Mouse (Mus musculus) G1E (cell line): Measurements from ENCODE around the gene Noto. TPM values are rescaled to one million over a fixed set of nuclear protein-coding genes. Genes with fewer than 3 reads are reported as not detected.

Experiments used
- ATAC-seq: 2 replicates; pipeline ENCODE4 v1.8.0; 2016; ENCODE audit warnings: mild to moderate bottlenecking; ENCODE audit not compliant: insufficient number of reproducible peaks, poor library complexity, low FRiP score, severe bottlenecking; ENCODE audit errors: extremely low read depth
- DNase-seq: peaks from one replicate; pipeline ENCODE4 v3.0.0; 2012; ENCODE audit warnings: low spot score
- H3K27me3 ChIP-seq: 2 replicates; pipeline ENCODE4 v1.6.1; 2012; ENCODE audit warnings: mild to moderate bottlenecking, low read length, inconsistent platforms; ENCODE audit not compliant: insufficient read depth
- H3K36me3 ChIP-seq: replicated peaks from 2 replicates; pipeline ENCODE3; 2012; ENCODE audit warnings: mild to moderate bottlenecking, inconsistent platforms
- H3K4me1 ChIP-seq: 2 replicates; pipeline ENCODE4 v1.6.1; 2012; ENCODE audit warnings: low read depth, low read length, inconsistent platforms, mixed read lengths; ENCODE audit not compliant: insufficient read depth
- H3K4me3 ChIP-seq: 2 replicates; pipeline ENCODE4 v1.5.1; 2012; ENCODE audit warnings: low read depth, mild to moderate bottlenecking, inconsistent platforms, low read length, moderate library complexity, mixed read lengths
- H3K9me3 ChIP-seq: replicated peaks from 2 replicates; pipeline ENCODE4 v1.6.1; 2012; ENCODE audit warnings: inconsistent platforms
- CTCF ChIP-seq: IDR thresholded peaks from 2 replicates; pipeline ENCODE4 v1.5.1; 2012; ENCODE audit warnings: low read depth, low read length, inconsistent platforms, mixed read lengths
- GATA1 ChIP-seq: IDR thresholded peaks from 2 replicates; pipeline ENCODE4 v1.6.1; 2012; ENCODE audit warnings: borderline replicate concordance, low read length, inconsistent platforms, mixed read lengths
- GATA2 ChIP-seq: IDR thresholded peaks from 2 replicates; pipeline ENCODE4 v1.6.1; 2012; ENCODE audit warnings: low read depth, low read length, inconsistent platforms, borderline replicate concordance
- POLR2AphosphoS5 ChIP-seq: IDR thresholded peaks from 2 replicates; pipeline ENCODE4 v1.6.1; 2012; ENCODE audit warnings: low read depth, low read length, inconsistent platforms; ENCODE audit not compliant: insufficient replicate concordance
- TAL1 ChIP-seq: conservative IDR thresholded peaks from 2 replicates; pipeline ENCODE4 v1.6.1; 2012; ENCODE audit warnings: low read depth, low read length, inconsistent platforms, mixed read lengths
- polyA plus RNA-seq: library from polyadenylated mRNA; stranded (reverse); fragments of >175 nt; gene quantifications from 2 replicates; pipeline ENCODE4 v1.2.3, GENCODE M21; 2012
- total RNA-seq, 2 experiments: library from RNA; stranded (forward) in 1 of 2; stranded (reverse) in 1 of 2; fragments of 200-1000 nt in 1 of 2; fragments of >200 nt in 1 of 2; fragmentation: Nextera tagmentation in 1 of 2; gene quantifications; 2 replicates each; pipeline ENCODE4 v1.2.3; 2014 to 2017

Noto gene
- total and polyA plus RNA-seq, 3 experiments: 0.11 TPM; not detected in 2

- Histone ChIP-seq H3K36me3 (peaks cover 54% of the 10 kb centered on the region), H3K4me3 (no peak overlapping the region), H3K27me3 (peaks cover 23% of the 10 kb centered on the region; the same call in 1 of the 2 replicates), H3K4me1 (peaks cover 3% of the 10 kb centered on the region; the same call in 1 of the 2 replicates), H3K9me3 (no peaks in the 10 kb centered on the region)
- TF ChIP-seq GATA1: no peak
- TF ChIP-seq CTCF: no peak
- no peak for TF ChIP-seq TAL1
- 0 out of 2 replicates have a peak, but pooled peaks have one; percentile 74 for TF ChIP-seq POLR2AphosphoS5
- no peak for TF ChIP-seq GATA2
- no peak for DNase-seq
- ATAC-seq: no peak
These were observed 46.2 kb downstream of the Noto start for GRCm38 (mm10) chr6:85469660-85470430.

DNA sequence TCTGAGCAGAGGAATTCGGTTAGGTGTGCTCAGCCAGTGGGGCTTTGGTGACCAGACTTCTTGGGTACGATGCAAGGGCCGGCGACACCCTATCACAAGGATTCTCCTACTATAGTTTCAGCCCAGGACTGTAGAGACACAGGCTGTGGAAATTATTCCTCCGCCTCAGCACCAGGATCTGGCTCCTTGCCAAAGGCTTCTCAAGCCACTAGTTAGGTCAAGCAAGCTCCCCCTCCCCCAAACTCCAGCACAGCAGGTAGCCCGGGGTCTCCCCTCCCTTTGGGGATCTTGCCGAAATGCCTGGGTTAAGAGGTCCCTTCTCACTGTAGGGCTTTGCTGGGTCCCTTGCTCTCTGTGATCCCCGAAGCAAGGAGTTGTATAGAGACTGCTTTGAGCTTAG, 48.3 kb downstream of the Noto start:
- H3K9me3 ChIP-seq: no peaks in the 10 kb centered on the region
- no peak for ATAC-seq
- no peak for DNase-seq
- H3K4me1 ChIP-seq: no peaks in the 10 kb centered on the region; the same call in 1 of the 2 replicates
- peaks cover 33% of the 10 kb centered on the region for H3K36me3 ChIP-seq
- no peak overlapping the region for H3K4me3 ChIP-seq
- peaks cover 34% of the 10 kb centered on the region for H3K27me3 ChIP-seq
- TF ChIP-seq CTCF (no peak), POLR2AphosphoS5 (no peak), GATA1 (no peak), GATA2 (no peak), TAL1 (no peak)

DNA sequence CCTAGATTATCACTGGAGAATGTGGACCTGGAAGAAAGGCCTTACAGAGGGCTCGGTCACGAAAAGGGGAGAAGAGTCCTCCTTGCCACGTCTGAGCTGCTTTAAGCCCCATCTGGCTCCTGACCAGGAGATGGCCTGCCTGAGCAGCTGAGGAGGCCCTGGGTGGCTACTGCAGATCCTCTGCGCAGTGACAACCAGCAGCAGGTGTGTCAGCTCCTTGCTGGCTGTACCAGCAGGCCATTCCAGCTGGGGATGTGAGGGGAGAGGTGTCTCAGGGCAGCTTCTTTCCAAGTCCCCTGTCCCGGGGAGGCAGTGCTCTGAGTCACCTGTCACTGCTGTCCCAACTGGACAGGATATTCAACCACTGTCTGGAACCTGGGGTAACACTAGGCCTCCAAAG, 48.9 kb downstream of the Noto start:
- Histone ChIP-seq H3K9me3 (no peaks in the 10 kb centered on the region), H3K4me1 (no peaks in the 10 kb centered on the region; the same call in none of the 2 replicates), H3K36me3 (peaks cover 27% of the 10 kb centered on the region), H3K27me3 (peaks cover 35% of the 10 kb centered on the region), H3K4me3 (no peak overlapping the region)
- TF ChIP-seq POLR2AphosphoS5: no peak
- ATAC-seq (no peak), DNase-seq (no peak)

GRCm38 (mm10) chr6:85475581-85475980, 51.9 kb downstream of the Noto start:
- no peak for TF ChIP-seq TAL1
- TF ChIP-seq POLR2AphosphoS5: no peak
- Histone ChIP-seq H3K9me3 (no peaks in the 10 kb centered on the region), H3K4me3 (no peak overlapping the region), H3K4me1 (no peaks in the 10 kb centered on the region; the same call in none of the 2 replicates), H3K27me3 (peaks cover 50% of the 10 kb centered on the region), H3K36me3 (no peaks in the 10 kb centered on the region)
- ATAC-seq: no peak
- DNase-seq: no peak

GRCm38 (mm10) chr6:85477366-85477917, 53.8 kb downstream of the Noto start:
- no peaks in the 10 kb centered on the region; the same call in 1 of the 2 replicates for H3K4me1 ChIP-seq
- H3K27me3 ChIP-seq: peaks cover 50% of the 10 kb centered on the region
- peaks cover 3% of the 10 kb centered on the region for H3K9me3 ChIP-seq
- H3K4me3 ChIP-seq: no peak overlapping the region
- H3K36me3 ChIP-seq: no peaks in the 10 kb centered on the region
- no peak for ATAC-seq
- TF ChIP-seq GATA1 (no peak), GATA2 (no peak), CTCF (peak; percentile 80), TAL1 (no peak), POLR2AphosphoS5 (no peak)
- DNase-seq: peak; percentile 43

GRCm38 (mm10) chr6:85478416-85478815, 54.7 kb downstream of the Noto start:
- Histone ChIP-seq H3K9me3 (peaks cover 3% of the 10 kb centered on the region), H3K4me3 (no peak overlapping the region), H3K36me3 (no peaks in the 10 kb centered on the region), H3K27me3 (peaks cover 40% of the 10 kb centered on the region), H3K4me1 (no peaks in the 10 kb centered on the region; the same call in 1 of the 2 replicates)
- TF ChIP-seq GATA1 (no peak), CTCF (no peak), POLR2AphosphoS5 (no peak), TAL1 (no peak), GATA2 (no peak)
- ATAC-seq: no peak
- DNase-seq: no peak

Other genes with a start within 250 kb of the Noto start
- not detected in 2 replicates for gene Emx1, start 236.4 kb upstream of the Noto start, total RNA-seq (2014; fragmentation: Nextera tagmentation)
- gene Emx1, start 236.4 kb upstream of the Noto start, total RNA-seq (2017): not detected in 2 replicates
- not detected in 2 replicates for gene Emx1, start 236.4 kb upstream of the Noto start, polyA plus RNA-seq
- gene Sfxn5, start 90.5 kb upstream of the Noto start, total RNA-seq (2014; fragmentation: Nextera tagmentation): not detected in 2 replicates
- gene Sfxn5, start 90.5 kb upstream of the Noto start, total RNA-seq (2017): 0.12 and 0.38 TPM in 2 replicates
- 0.04 TPM in 1 of 2 replicates, not detected in the other for gene Sfxn5, start 90.5 kb upstream of the Noto start, polyA plus RNA-seq
- not detected in 2 replicates for gene Rab11fip5, start 49.3 kb upstream of the Noto start, total RNA-seq (2014; fragmentation: Nextera tagmentation)
- 0.27 TPM in 1 of 2 replicates, not detected in the other for gene Rab11fip5, start 49.3 kb upstream of the Noto start, total RNA-seq (2017)
- gene Rab11fip5, start 49.3 kb upstream of the Noto start, polyA plus RNA-seq: not detected in 2 replicates
- gene Smyd5, start 8.1 kb downstream of the Noto start, total RNA-seq (2014; fragmentation: Nextera tagmentation): 33.1 and 38.3 TPM in 2 replicates
- 35.9 and 40.0 TPM in 2 replicates for gene Smyd5, start 8.1 kb downstream of the Noto start, total RNA-seq (2017)
- gene Smyd5, start 8.1 kb downstream of the Noto start, polyA plus RNA-seq: 10.6 and 36.7 TPM in 2 replicates
- 221 and 228 TPM in 2 replicates for gene Cct7, start 27.6 kb downstream of the Noto start, total RNA-seq (2014; fragmentation: Nextera tagmentation)
- gene Cct7, start 27.6 kb downstream of the Noto start, total RNA-seq (2017): 281 and 287 TPM in 2 replicates
- 56.6 and 84.3 TPM in 2 replicates for gene Cct7, start 27.6 kb downstream of the Noto start, polyA plus RNA-seq
- 18.0 and 27.5 TPM in 2 replicates for gene Pradc1, start 28.1 kb downstream of the Noto start, total RNA-seq (2014; fragmentation: Nextera tagmentation)
- gene Pradc1, start 28.1 kb downstream of the Noto start, total RNA-seq (2017): 11.9 and 14.5 TPM in 2 replicates
- 31.8 and 45.1 TPM in 2 replicates for gene Pradc1, start 28.1 kb downstream of the Noto start, polyA plus RNA-seq
- gene Fbxo41, start 79.1 kb downstream of the Noto start, total RNA-seq (2014; fragmentation: Nextera tagmentation): not detected in 2 replicates
- under 0.01 and 0.05 TPM in 2 replicates for gene Fbxo41, start 79.1 kb downstream of the Noto start, total RNA-seq (2017)
- gene Fbxo41, start 79.1 kb downstream of the Noto start, polyA plus RNA-seq: not detected in 2 replicates
- gene Egr4, start 89.7 kb downstream of the Noto start, total RNA-seq (2014; fragmentation: Nextera tagmentation): not detected in 2 replicates
- gene Egr4, start 89.7 kb downstream of the Noto start, total RNA-seq (2017): not detected in 2 replicates
- not detected in 2 replicates for gene Egr4, start 89.7 kb downstream of the Noto start, polyA plus RNA-seq
- 39.3 and 41.7 TPM in 2 replicates for gene Alms1, start 163.6 kb downstream of the Noto start, total RNA-seq (2014; fragmentation: Nextera tagmentation)
- 16.0 and 19.7 TPM in 2 replicates for gene Alms1, start 163.6 kb downstream of the Noto start, total RNA-seq (2017)
- gene Alms1, start 163.6 kb downstream of the Noto start, polyA plus RNA-seq: 1.3 and 1.6 TPM in 2 replicates